Mouse (Mus musculus) heart, postnatal 10 days (tissue): Measurements from ENCODE around the gene Pin1. TPM values are rescaled to one million over a fixed set of nuclear protein-coding genes. Genes with fewer than 3 reads are reported as not detected.
"Not testable (repeated sequence)": the region's sequence is repeated elsewhere in the genome, so short reads cannot be mapped to it uniquely, and the experiment has no call there.

ENCODE experiments used
- DNase-seq, 2 experiments: peaks; one replicate each; pipeline ENCODE4 v3.0.0; 2021
- intact Hi-C: fragments of 180-260 bp; cut with DNase I; formaldehyde crosslinking; loops from one replicate; pipeline ENCODE4 v1.15.1; 2025
- total RNA-seq, 2 experiments: library from RNA; stranded (reverse); gene quantifications; 2 replicates each; pipeline ENCODE4 v1.2.3; 2021

The Pin1 gene
- total RNA-seq = 10 to 100 TPM; 18.7 to 18.8 TPM

DNA sequence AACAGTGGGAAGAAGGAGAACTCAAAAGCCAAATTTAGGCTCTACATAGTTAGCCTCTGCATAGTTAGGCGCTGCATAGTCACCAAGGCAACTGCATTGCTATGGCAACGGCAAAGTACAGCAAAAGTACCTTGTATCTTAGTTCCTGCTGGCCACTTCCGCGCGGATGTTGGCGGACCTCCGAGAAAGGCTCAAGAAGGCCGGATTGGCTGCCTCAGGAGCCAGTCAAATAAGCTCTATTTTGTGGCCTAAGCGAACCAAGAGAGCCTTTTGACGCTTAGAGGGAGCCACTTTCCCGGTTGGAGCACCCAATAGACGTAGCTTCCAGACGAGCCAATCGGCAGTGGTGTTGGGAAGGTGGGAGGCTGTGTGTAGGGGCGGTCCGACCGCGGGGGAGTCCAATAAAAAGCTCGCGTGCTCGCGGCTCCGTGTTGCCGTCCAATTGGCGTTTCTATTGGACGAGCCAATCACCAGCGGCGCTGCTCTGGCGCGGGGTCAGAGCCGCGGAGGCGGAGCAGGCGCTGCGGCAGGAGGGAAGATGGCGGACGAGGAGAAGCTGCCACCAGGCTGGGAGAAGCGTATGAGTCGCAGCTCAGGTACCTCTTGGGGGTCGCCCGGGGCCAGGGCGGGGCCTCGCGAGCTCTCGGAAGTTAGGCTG lies at the start of gene Pin1:
Gene Pin1, plus strand, starts transcription at position 494 of the 658 bp plus-strand sequence.
- intact Hi-C loops = no loop called here
- DNase-seq = peak; percentile 98 to 99

- DNase-seq = no peak
- intact Hi-C loops = loop anchor here (2.0 kb wide), 1 partner anchor 37 kb away; the partner anchor contains the start of gene Ubl5
Measured at GRCm38 (mm10) chr9:20606269-20606668, 45.6 kb upstream of the Pin1 start.

DNA sequence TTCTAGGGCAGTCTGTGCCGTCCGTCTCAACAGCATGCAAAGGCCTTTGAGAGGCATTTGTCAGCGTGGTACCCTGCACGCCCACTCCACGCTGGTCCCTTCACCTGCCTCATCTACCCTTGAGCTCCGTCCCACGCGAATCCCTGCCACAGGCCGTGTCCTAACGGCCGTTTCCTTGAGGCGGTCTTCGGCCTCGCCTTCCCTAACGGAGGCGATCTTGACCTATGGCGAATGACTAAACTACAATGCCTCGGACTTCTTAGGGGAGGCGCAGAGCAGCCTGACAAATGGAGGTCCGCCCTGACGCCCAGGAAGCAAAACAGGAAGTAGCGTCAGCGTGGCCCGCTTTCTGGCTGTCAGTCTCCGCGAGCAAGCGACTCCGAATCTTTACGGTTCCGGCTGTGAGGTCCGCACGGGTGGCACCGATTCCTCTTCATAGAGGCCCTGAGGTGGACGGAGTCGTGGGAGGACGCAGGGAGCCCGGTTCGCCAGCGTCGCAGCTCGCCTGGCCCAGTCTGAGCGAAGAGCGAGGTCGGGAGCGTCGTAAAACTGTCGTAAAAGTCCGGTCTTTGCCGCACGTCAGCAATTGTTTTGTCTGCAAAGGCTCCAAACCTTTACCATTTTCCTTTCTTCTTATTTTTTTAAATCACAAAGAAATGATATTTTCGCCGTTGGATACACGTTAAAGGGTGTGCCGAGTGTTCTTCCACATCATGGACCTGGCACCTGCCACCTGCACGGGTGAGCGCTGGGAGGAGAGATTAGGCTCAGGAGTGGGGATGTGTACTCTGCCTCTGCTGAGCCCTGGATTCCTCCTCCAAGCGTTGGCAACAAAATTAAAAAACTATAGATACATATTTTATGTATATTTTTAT lies 44.6 kb upstream of the Pin1 start:
- DNase-seq = peak; percentile 92
- intact Hi-C loops = loop anchor here (1.0 to 2.0 kb wide), 2 partner anchors 26 to 35 kb away; partner anchors contain the start of genes Ubl5 and Zfp846

GRCm38 (mm10) chr9:20609831-20610464 lies 41.9 kb upstream of the Pin1 start:
- intact Hi-C loops = no loop called here
- no peak for DNase-seq

DNA sequence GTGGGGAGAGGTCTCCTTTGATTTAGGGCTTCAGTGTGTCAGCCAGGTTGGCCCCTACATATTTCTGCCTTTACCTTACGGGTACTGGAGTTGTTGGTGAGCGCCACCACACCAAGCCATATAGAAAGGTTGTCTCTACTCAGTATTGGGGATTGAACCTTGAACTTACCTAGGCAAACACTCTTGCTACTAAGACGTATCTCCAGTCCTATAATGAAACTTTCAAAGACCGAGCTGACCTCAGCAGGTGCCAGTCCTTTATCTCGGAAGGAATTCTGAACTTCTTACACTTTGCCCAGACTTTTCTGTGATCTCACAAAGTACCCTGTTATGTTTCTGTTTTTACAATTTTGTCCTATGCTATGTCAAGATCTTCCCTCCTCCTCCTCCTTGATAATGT lies 39.9 kb upstream of the Pin1 start:
- no peak for DNase-seq
- intact Hi-C loops = no loop called here

GRCm38 (mm10) chr9:20616685-20617084 lies 35.2 kb upstream of the Pin1 start:
- no peak for DNase-seq
- intact Hi-C loops = no loop called here

GRCm38 (mm10) chr9:20631332-20631731 lies 20.6 kb upstream of the Pin1 start:
- DNase-seq = no peak
- intact Hi-C loops = no loop called here

GRCm38 (mm10) chr9:20635676-20636075 lies 16.2 kb upstream of the Pin1 start:
- intact Hi-C loops = not testable (repeated sequence)
- DNase-seq = peak in 1 of 2 experiments; percentile 0

GRCm38 (mm10) chr9:20636256-20636655 lies 15.6 kb upstream of the Pin1 start:
- DNase-seq = peak in 1 of 2 experiments; percentile 16
- intact Hi-C loops = no loop called here

DNA sequence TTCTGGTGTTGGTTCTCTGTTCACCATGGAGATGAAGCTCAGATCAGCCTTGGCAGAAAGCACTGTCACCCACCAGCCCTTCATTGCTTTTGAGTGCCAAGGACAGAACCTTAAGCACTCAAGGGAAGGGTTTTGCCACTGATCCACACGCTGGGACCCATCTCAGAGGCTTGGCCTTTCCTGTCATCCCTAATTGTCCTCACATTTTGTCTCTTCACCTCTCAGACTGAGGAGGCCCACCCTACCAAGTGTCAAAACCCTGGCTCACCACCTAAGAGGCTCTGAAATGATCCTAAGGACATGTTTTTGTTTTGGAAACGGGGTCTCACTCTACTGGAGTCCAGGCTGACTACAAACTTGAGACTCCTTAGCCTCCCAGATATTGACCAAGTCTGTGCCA lies 15.1 kb upstream of the Pin1 start:
- peak in 1 of 2 experiments; percentile 5 for DNase-seq
- intact Hi-C loops = no loop called here

GRCm38 (mm10) chr9:20638552-20638951 lies 13.3 kb upstream of the Pin1 start:
- DNase-seq = peak in 1 of 2 experiments; percentile 1
- intact Hi-C loops = no loop called here

DNA sequence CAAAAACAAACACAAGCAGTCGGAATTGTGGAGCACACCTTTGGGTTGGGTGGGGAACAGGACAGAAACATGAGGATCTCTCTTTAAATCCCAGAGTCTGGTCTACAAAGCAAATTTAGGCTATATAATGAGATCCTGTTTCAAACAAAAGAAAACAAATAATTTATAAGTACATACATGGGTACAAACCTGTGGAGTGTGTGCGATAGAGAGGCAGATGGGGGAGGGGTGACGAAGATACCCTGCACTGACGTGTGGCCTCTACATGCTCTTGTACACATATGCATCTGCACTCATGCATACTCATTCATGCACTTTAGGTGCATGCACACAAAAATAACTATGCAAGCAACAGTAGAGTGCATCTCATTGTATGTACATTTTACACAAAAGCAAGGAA lies 12.4 kb upstream of the Pin1 start:
- DNase-seq = peak in 1 of 2 experiments; percentile 0
- intact Hi-C loops = no loop called here

DNA sequence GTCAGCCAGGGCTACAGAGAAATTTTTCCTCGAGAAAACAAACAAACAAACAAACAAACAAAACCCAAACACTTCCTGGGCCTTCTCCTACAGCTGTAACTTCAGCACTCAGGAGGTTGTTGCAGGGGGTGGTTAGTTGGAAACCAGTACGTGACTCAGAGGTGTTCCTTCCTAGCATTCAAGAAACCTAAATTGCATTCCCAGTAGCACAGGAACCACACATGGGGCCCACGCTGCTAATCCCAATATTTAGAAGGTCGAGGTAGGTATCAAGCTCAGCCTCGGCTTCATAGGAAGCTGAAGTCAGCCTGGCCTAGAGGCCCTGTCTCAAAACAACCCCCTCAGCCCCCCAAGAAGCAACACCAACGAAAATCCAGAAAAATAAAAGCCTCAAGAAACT lies 10.4 kb upstream of the Pin1 start:
- intact Hi-C loops = loop anchor here (10.0 kb wide), 2 partner anchors 177 to 1017 kb away; partner anchors contain the start of genes Zfp26 and Zfp317
- DNase-seq = no peak

GRCm38 (mm10) chr9:20642101-20642895 lies 9.6 kb upstream of the Pin1 start, which contains the start of gene Ubl5:
TSS of gene Ubl5 (plus strand) at chr9:20642878.
- intact Hi-C loops = loop anchor here (1.0 to 10.0 kb wide), 4 partner anchors 35 to 1017 kb away; partner anchors contain the start of genes Zfp26 and Zfp317
- peak; percentile 91 to 93 for DNase-seq

GRCm38 (mm10) chr9:20642896-20643466 lies 8.9 kb upstream of the Pin1 start:
- DNase-seq = peak; percentile 93
- intact Hi-C loops = loop anchor here (1.0 to 10.0 kb wide), 4 partner anchors 36 to 1018 kb away; partner anchors contain the start of genes Zfp26 and Zfp317

DNA sequence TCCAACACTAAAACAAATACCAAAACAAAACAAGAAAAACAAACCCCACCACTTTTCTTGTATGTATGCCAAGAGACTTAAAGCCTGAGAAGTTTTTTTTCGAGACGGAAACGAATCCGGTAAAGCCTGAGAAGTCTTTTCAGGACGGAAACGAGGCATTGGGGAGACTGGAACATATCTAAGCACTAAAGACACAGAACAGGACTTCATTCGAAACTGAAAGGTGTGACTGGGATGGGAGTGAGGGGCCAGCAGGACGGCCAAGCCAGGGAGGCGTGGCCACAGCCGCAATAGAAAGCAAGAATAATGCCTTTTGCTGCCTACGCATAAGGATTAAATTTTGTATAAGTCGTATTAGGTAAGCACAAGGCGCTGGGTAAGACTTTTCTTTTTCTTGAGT lies 8.1 kb upstream of the Pin1 start:
- DNase-seq = no peak
- intact Hi-C loops = loop anchor here (2.0 to 10.0 kb wide), 3 partner anchors 37 to 1019 kb away; partner anchors contain the start of genes Zfp26 and Zfp317

DNA sequence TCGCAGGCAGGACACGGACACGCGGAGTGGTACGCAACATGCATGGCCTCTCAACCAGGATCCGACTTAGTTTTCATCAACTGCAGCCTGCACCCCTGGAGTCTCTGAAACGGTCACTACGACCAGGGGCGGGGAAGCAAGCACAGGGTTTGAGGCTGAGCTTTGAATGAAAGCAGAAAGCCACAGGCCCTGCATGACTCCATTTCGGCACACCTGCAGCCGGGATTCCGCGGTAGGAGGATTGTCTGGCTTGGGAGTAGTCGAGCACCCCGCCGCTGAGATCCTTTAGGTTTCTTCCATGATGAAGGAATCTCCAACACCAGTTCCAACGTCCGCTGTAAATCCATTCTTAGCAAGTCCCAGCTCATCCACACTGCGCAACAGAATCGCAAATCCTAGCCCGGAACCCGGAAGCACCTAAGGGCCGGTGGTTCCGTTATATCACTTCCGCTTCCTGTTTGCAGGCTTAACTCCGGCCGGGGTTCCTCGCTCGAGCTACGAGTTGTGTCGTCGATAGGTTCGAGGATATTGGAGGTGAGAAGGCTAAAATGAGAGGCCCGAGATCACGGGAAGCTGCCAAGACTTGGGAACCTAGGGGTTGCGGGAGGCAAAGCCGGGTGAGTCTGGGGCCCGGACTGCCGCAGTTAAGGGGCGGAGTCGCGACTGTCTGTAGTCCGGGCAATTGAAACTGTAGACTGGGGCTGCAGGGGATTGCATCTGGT lies 7.4 kb upstream of the Pin1 start, which contains the start of gene Fbxl12:
Gene Fbxl12, minus strand, starts transcription at position 408 of the 722 bp plus-strand sequence.
- peak; percentile 84 to 87 for DNase-seq
- intact Hi-C loops = loop anchor here (10.0 kb wide), 2 partner anchors 180 to 1020 kb away; partner anchors contain the start of genes Zfp26 and Zfp317

GRCm38 (mm10) chr9:20645121-20645520 lies 6.8 kb upstream of the Pin1 start:
- peak in 1 of 2 experiments; percentile 23 for DNase-seq
- intact Hi-C loops = loop anchor here (10.0 kb wide), 2 partner anchors 180 to 1020 kb away; partner anchors contain the start of genes Zfp26 and Zfp317

GRCm38 (mm10) chr9:20652260-20652658 lies 364 bp downstream of the Pin1 start:
- intact Hi-C loops = no loop called here
- no peak for DNase-seq
